Mouse (Mus musculus): ENCODE results near the gene Riox1. TPM values are rescaled to one million over a fixed set of nuclear protein-coding genes. Genes with fewer than 3 reads are reported as not detected.
A peak's percentile ranks its signal among the peaks of the same experiment; 100 is the strongest.

Riox1 gene
- total and polyA plus RNA-seq, 2 experiments from 2014 or later: 4.6 to 12.4 TPM

DNA sequence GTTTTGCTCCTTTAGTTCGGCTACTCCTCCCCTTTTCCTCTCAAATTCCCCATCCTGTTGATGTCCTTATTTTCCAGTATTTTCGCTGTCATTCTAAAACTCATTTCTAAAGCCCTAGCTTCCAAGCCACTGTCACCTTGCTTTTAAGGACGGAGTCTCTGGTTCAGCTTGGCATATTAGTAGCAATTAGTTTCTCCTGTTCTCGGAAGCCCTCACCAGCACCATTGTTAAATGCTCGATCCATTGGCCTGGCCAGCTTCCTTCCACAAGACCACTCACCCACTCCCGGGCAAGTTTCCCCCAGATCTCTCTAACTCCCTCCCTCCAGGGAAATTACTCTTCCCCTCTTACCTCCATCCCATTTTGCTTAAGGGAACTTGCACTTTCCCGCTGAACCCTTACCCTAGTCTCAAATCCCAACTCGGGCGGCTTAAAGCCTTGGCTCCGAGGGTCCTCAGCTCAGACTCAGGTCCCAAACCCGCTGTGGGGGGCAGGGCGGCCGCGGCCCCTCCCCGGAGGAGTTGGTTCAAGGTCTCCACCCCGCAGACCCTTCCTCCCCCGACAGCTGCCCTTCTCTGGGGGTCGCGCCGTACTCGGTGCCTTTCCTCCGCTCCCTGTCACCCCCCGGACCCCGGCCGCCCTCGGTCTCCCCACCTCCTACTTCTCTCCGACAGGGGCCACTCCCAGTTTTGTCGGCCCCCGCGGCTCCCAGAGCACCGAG, 29.5 kb upstream of the Riox1 start:
- Histone ChIP-seq H3K9ac (replicated peaks; ENCODE audit: low read depth, low read length) (peak overlapping the region; percentile 93), H3K4me2 (ENCODE audit: low read depth, low read length) (peak overlapping the region; percentile 99), H3K36me3 (replicated peaks; ENCODE audit: control insufficient read depth, insufficient read depth, low read length) (0 out of 2 replicates have a peak, but pooled peaks cover 3% of the 10 kb centered on the region), H3K27me3 (ENCODE audit: control insufficient read depth, insufficient read depth, low read length) (no peaks in the 10 kb centered on the region), H3K4me3 (ENCODE audit: low read depth, low read length) (peak overlapping the region; percentile 97), H3K4me1 (ENCODE audit: control insufficient read depth, insufficient read depth) (peaks cover 28% of the 10 kb centered on the region), H3K9me3 (replicated peaks; ENCODE audit: control insufficient read depth, low read length) (no peaks in the 10 kb centered on the region), H3K27ac (ENCODE audit: low read depth) (peak overlapping the region; percentile 89)
- ATAC-seq (ENCODE audit: insufficient read depth, low read depth) (no peak), DNase-seq (ENCODE audit: low spot score) (no peak)
- WGBS: under 1% methylated on average over 29 of the region's 31 CpGs
- no peak for TF ChIP-seq CTCF (IDR thresholded peaks at IDR 0.05; ENCODE audit: low read depth)
- no peak for TF ChIP-seq EP300 (IDR thresholded peaks at IDR 0.05; ENCODE audit: low read depth)

DNA sequence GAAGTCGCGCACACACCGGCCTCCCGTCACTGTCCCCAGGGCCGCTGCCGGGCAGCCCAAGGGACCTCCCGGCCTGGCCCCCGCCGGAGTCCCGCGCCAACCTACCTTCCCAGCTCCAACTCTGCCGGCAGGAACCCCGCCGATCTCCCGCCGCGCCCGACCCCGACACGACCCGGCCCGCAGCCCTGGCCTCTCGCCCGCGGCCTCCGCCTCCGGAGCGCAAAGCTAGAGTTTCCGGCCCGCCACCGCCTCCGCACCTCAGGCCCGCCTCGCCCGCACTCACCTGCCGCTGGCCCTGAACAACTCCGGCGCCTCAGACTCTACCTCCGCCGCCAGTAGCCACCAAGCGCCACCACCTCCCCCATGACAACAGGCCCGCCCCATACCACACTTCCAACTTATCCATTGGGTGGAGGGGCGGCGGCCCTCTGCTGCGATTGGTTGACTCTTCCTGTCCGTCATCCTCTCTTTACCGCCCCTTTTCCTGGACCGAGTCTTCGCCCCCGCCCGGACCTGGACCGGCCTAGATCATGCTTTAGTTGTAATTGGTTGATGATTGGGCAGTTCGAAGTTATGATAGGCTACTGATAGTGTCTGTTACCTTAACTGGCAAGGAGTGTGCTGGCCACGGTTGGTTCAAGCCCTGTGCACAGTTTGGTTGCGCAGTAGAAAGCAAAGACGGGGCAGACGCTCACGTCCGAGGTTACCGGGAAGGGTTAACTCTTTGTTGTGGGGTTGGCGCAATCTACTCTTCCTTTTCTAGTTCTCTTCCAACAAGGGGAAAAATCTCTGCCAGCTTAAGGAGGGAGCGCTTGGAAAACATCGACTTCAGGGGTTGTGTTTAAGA, 28.6 kb upstream of the Riox1 start, which contains the start of gene Numb:
Numb (minus strand) TSS at position 400 of the 847 bp plus-strand sequence.
- WGBS: under 1% methylated on average over 55 of the region's 63 CpGs
- Histone ChIP-seq H3K27ac (ENCODE audit: low read depth) (peak within 1 kb of the TSS; percentile 89), H3K4me2 (ENCODE audit: low read depth, low read length) (peak within 1 kb of the TSS; percentile 99), H3K27me3 (ENCODE audit: control insufficient read depth, insufficient read depth, low read length) (no peaks in the 10 kb centered on the region), H3K4me3 (ENCODE audit: low read depth, low read length) (peak within 1 kb of the TSS; percentile 97), H3K36me3 (replicated peaks; ENCODE audit: control insufficient read depth, insufficient read depth, low read length) (0 out of 2 replicates have a peak, but pooled peaks cover 3% of the 10 kb centered on the region), H3K9ac (replicated peaks; ENCODE audit: low read depth, low read length) (peak within 1 kb of the TSS; percentile 93), H3K4me1 (ENCODE audit: control insufficient read depth, insufficient read depth) (peaks cover 28% of the 10 kb centered on the region), H3K9me3 (replicated peaks; ENCODE audit: control insufficient read depth, low read length) (no peaks in the 10 kb centered on the region)
- ATAC-seq (ENCODE audit: insufficient read depth, low read depth): peak; percentile 99
- no peak for TF ChIP-seq CTCF (IDR thresholded peaks at IDR 0.05; ENCODE audit: low read depth)
- no peak for TF ChIP-seq EP300 (IDR thresholded peaks at IDR 0.05; ENCODE audit: low read depth)
- DNase-seq (ENCODE audit: low spot score): peak; percentile 100

DNA sequence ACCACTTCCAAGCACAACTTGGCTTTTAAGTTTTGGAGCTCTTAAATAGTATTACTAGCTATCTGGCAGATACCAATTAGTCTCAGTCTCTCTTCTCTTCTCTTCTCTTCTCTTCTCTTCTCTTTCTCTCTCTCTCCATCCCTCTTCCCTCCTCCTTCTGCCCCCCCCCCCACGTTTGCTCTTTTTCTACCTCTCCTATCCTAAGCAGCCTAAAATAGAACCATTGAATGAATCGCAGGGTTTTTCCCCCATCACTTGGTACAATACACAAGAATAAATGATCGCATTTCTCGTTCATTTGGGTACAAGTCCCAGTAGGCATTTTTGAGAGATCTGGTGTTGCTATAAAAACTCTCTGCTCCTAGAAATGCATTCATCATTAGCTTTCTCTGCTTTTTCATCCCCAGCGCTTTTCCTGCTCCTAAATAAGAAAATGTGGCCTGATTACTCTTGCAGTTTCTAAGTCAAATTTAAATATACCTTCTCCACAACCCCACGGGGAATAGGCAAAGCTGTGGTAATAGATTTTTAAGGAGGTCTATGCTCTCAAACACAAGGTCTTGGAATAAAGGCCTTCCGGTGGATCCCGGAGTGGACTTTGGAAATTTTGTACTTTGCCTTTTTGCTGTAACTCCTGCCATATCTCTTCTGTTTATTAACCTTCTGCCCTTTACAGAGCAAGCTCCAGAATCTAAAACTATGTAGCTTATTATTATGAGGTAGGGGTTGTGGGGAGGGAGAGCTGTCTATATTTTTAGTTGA, 27.5 kb upstream of the Riox1 start:
- no peak for ATAC-seq (ENCODE audit: insufficient read depth, low read depth)
- 32% methylated on average over 8 of the region's 8 CpGs for whole genome bisulfite sequencing

DNA sequence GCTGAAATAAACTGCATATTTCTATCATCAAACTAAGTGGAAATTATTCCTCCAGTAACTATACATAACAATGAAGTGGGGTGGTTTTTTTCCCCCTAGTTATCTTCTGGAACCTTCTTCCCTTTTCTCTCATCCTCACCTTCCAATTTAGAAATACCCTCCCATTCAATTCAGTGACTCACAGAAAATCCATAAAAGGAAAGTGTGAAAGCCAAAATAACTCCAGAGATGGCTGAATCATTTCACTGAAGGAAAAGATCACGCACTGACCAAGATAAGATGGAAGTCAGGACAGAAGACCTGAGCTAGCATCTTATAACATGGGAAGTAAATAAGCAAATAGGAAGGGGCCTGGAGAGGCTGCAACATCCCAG, 26.9 kb upstream of the Riox1 start:
- no peak overlapping the region for H3K4me2 ChIP-seq (ENCODE audit: low read depth, low read length)
- TF ChIP-seq EP300 (IDR thresholded peaks at IDR 0.05; ENCODE audit: low read depth): no peak
- no peak for TF ChIP-seq CTCF (IDR thresholded peaks at IDR 0.05; ENCODE audit: low read depth)
- H3K27me3 ChIP-seq (ENCODE audit: control insufficient read depth, insufficient read depth, low read length): no peaks in the 10 kb centered on the region
- no peak overlapping the region for H3K9ac ChIP-seq (replicated peaks; ENCODE audit: low read depth, low read length)
- H3K9me3 ChIP-seq (replicated peaks; ENCODE audit: control insufficient read depth, low read length): no peaks in the 10 kb centered on the region
- peaks cover 28% of the 10 kb centered on the region for H3K4me1 ChIP-seq (ENCODE audit: control insufficient read depth, insufficient read depth)
- no peak overlapping the region for H3K4me3 ChIP-seq (ENCODE audit: low read depth, low read length)
- DNase-seq (ENCODE audit: low spot score): no peak
- 0 out of 2 replicates have a peak, but pooled peaks cover 3% of the 10 kb centered on the region for H3K36me3 ChIP-seq (replicated peaks; ENCODE audit: control insufficient read depth, insufficient read depth, low read length)
- WGBS: 36% methylated on average over 1 of the region's 1 CpGs
- ATAC-seq (ENCODE audit: insufficient read depth, low read depth): no peak
- no peak overlapping the region for H3K27ac ChIP-seq (ENCODE audit: low read depth)

More for the DNA sequence above, 27.5 kb upstream of the Riox1 start:
- Histone ChIP-seq H3K4me3 (ENCODE audit: low read depth, low read length) (peak overlapping the region; percentile 97), H3K4me1 (ENCODE audit: control insufficient read depth, insufficient read depth) (peaks cover 28% of the 10 kb centered on the region), H3K9ac (replicated peaks; ENCODE audit: low read depth, low read length) (peak overlapping the region; percentile 76), H3K36me3 (replicated peaks; ENCODE audit: control insufficient read depth, insufficient read depth, low read length) (0 out of 2 replicates have a peak, but pooled peaks cover 3% of the 10 kb centered on the region), H3K9me3 (replicated peaks; ENCODE audit: control insufficient read depth, low read length) (no peaks in the 10 kb centered on the region), H3K4me2 (ENCODE audit: low read depth, low read length) (peak overlapping the region; percentile 76), H3K27me3 (ENCODE audit: control insufficient read depth, insufficient read depth, low read length) (no peaks in the 10 kb centered on the region), H3K27ac (ENCODE audit: low read depth) (peak overlapping the region; percentile 73)
- no peak for DNase-seq (ENCODE audit: low spot score)
- no peak for TF ChIP-seq EP300 (IDR thresholded peaks at IDR 0.05; ENCODE audit: low read depth)
- TF ChIP-seq CTCF (IDR thresholded peaks at IDR 0.05; ENCODE audit: low read depth): no peak

DNA sequence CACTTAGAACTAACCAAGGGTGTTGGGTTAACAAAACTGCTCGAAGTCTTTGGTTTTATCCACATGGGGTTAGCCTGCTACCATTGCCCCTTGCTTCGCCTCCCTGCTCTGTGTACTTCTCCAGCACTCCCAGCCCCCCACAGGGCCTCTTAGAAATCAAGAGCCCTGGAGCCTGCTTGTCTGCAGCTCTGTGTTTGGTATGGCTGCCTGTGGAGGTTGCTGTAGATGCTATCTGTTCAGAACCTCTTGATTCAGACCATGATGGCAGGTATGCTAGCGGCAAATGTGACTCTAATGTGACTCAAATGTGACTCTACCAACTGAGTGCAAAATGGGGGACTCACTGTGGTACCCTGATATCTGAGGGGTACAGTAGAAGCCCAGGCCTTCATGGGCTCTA, 26.1 kb upstream of the Riox1 start:
- H3K36me3 ChIP-seq (replicated peaks; ENCODE audit: control insufficient read depth, insufficient read depth, low read length): no peaks in the 10 kb centered on the region
- WGBS: 46% methylated on average over 3 of the region's 3 CpGs
- DNase-seq (ENCODE audit: low spot score): no peak
- no peaks in the 10 kb centered on the region for H3K27me3 ChIP-seq (ENCODE audit: control insufficient read depth, insufficient read depth, low read length)
- H3K9ac ChIP-seq (replicated peaks; ENCODE audit: low read depth, low read length): no peak overlapping the region
- H3K4me1 ChIP-seq (ENCODE audit: control insufficient read depth, insufficient read depth): peaks cover 34% of the 10 kb centered on the region
- no peaks in the 10 kb centered on the region for H3K9me3 ChIP-seq (replicated peaks; ENCODE audit: control insufficient read depth, low read length)
- H3K27ac ChIP-seq (ENCODE audit: low read depth): no peak overlapping the region
- ATAC-seq (ENCODE audit: insufficient read depth, low read depth): no peak
- H3K4me2 ChIP-seq (ENCODE audit: low read depth, low read length): no peak overlapping the region
- TF ChIP-seq EP300 (IDR thresholded peaks at IDR 0.05; ENCODE audit: low read depth): no peak
- no peak for TF ChIP-seq CTCF (IDR thresholded peaks at IDR 0.05; ENCODE audit: low read depth)
- no peak overlapping the region for H3K4me3 ChIP-seq (ENCODE audit: low read depth, low read length)
